Mouse (Mus musculus) cerebellum, postnatal 36 days (tissue): ENCODE results near the gene Wwox.

Experiments
- DNase-seq, 2 experiments: peaks; one replicate each; pipeline ENCODE4 v3.0.0; 2021 to 2022; ENCODE audit warnings: mixed read lengths in 2 of 2

The Wwox gene

GRCm38 (mm10) chr8:115390921-115391504 lies 951.6 kb downstream of the Wwox start:
- DNase-seq: no peak

GRCm38 (mm10) chr8:115395840-115396239 lies 956.4 kb downstream of the Wwox start:
- DNase-seq: no peak

- DNase-seq: no peak
These were observed 958.5 kb downstream of the Wwox start for GRCm38 (mm10) chr8:115397981-115398380.

- no peak for DNase-seq
These were observed 960.7 kb downstream of the Wwox start for GRCm38 (mm10) chr8:115400013-115400720.
